Mouse (Mus musculus) limb, embryonic 14.5 days (tissue): ENCODE measurements at regions not wholly inside any gene's neighbourhood (a gene's known extent, or its start where the extent isn't known, plus 50 kb on each side); places are given as distances from the start of the nearest gene placed in this dataset.
A peak's percentile ranks its signal among the peaks of the same experiment; 100 is the strongest.

ENCODE experiments used
- ATAC-seq: fragments of 200-750 bp; cut with Nextera tagmentation; 2 replicates; pipeline ENCODE4 v1.8.0; 2017; ENCODE audit warnings: low read depth, moderate number of reproducible peaks, moderate TSS enrichment; ENCODE audit not compliant: low FRiP score
- DNase-seq: peaks from one replicate; pipeline ENCODE4 v3.0.0-alpha.2; 2015; ENCODE audit warnings: low spot score
- H3K27ac ChIP-seq: fragments of 300-500 bp; sonication (generic); replicated peaks from 2 replicates; pipeline ENCODE4 v1.5.1; 2014; ENCODE audit warnings: low read depth, mild to moderate bottlenecking, low read length, moderate library complexity, mixed read lengths
- H3K27me3 ChIP-seq: fragments of 300-500 bp; sonication (generic); 2 replicates; pipeline ENCODE4 v1.6.1; 2014; ENCODE audit warnings: low read length, mixed read lengths; ENCODE audit not compliant: control insufficient read depth, insufficient read depth
- H3K36me3 ChIP-seq: fragments of 300-500 bp; sonication (generic); 2 replicates; pipeline ENCODE4 v1.6.1; 2014; ENCODE audit warnings: mild to moderate bottlenecking, low read length, moderate library complexity, mixed read lengths; ENCODE audit not compliant: control insufficient read depth, insufficient read depth
- H3K4me1 ChIP-seq: fragments of 300-500 bp; sonication (generic); 2 replicates; pipeline ENCODE4 v1.6.1; 2014; ENCODE audit warnings: antibody characterized with exemption, low read length, mixed read lengths; ENCODE audit not compliant: control insufficient read depth, insufficient read depth
- H3K4me2 ChIP-seq: fragments of 300-500 bp; sonication (generic); replicated peaks from 2 replicates; pipeline ENCODE4 v1.6.1; 2014; ENCODE audit warnings: low read depth, mild to moderate bottlenecking, low read length, moderate library complexity; ENCODE audit not compliant: severe bottlenecking
- H3K4me3 ChIP-seq: fragments of 300-500 bp; sonication (generic); replicated peaks from 2 replicates; pipeline ENCODE4 v1.5.1; 2014; ENCODE audit warnings: low read length
- H3K9ac ChIP-seq: fragments of 300-500 bp; sonication (generic); 2 replicates; pipeline ENCODE4 v1.6.1; 2014; ENCODE audit warnings: mild to moderate bottlenecking, low read depth, low read length, moderate library complexity; ENCODE audit not compliant: severe bottlenecking
- H3K9me3 ChIP-seq: fragments of 300-500 bp; sonication (generic); 2 replicates; pipeline ENCODE4 v1.6.1; 2016; ENCODE audit warnings: low read length; ENCODE audit not compliant: control insufficient read depth
- POLR2A ChIP-seq: fragments of 200-500 bp; IDR thresholded peaks from 2 replicates; pipeline ENCODE4 v1.8.0; 2012; ENCODE audit warnings: inconsistent platforms, mild to moderate bottlenecking, moderate library complexity, borderline replicate concordance; ENCODE audit not compliant: insufficient read depth, insufficient read length; ENCODE audit errors: extremely low read depth
- WGBS: fragments of 180-500 bp; shearing (Covaris S2); extraction: QIAGEN DNeasy Blood & Tissue Kit; methylation state at CpG from one replicate; pipeline ENCODE4 v1.1.7; 2014; 5-methylcytosine and 5-hydroxymethylcytosine counted together

GRCm38 (mm10) chr8:25440391-25441056 is 616.4 kb upstream of the Adam5 start:
- DNase-seq (peak; percentile 74), ATAC-seq (peak; percentile 76)
- WGBS: 10% methylated on average over 11 of the region's 13 CpGs
- Histone ChIP-seq H3K9ac (peak overlapping the region; percentile 42), H3K27ac (peak overlapping the region; percentile 92), H3K4me2 (peak overlapping the region; percentile 43), H3K27me3 (no peaks in the 10 kb centered on the region), H3K4me3 (peak overlapping the region; percentile 10; the same call in 1 of the 2 replicates), H3K36me3 (no peaks in the 10 kb centered on the region), H3K9me3 (no peaks in the 10 kb centered on the region), H3K4me1 (peaks cover 31% of the 10 kb centered on the region)
- TF ChIP-seq POLR2A: peak; percentile 30; the same call in 1 of the 2 replicates

GRCm38 (mm10) chr8:25439971-25440370 is 615.8 kb upstream of the Adam5 start:
- H3K27ac ChIP-seq: peak overlapping the region; percentile 92
- 0 out of 2 replicates have a peak, but pooled peaks have one; percentile 7 for ATAC-seq
- peaks cover 31% of the 10 kb centered on the region for H3K4me1 ChIP-seq
- H3K9ac ChIP-seq: peak overlapping the region; percentile 42; the same call in 1 of the 2 replicates
- H3K4me2 ChIP-seq: peak overlapping the region; percentile 43
- H3K36me3 ChIP-seq: no peaks in the 10 kb centered on the region
- DNase-seq: no peak
- no peak for TF ChIP-seq POLR2A
- H3K9me3 ChIP-seq: no peaks in the 10 kb centered on the region
- 35% methylated on average over 12 of the region's 12 CpGs for WGBS
- H3K27me3 ChIP-seq: no peaks in the 10 kb centered on the region
- no peak overlapping the region for H3K4me3 ChIP-seq

DNA sequence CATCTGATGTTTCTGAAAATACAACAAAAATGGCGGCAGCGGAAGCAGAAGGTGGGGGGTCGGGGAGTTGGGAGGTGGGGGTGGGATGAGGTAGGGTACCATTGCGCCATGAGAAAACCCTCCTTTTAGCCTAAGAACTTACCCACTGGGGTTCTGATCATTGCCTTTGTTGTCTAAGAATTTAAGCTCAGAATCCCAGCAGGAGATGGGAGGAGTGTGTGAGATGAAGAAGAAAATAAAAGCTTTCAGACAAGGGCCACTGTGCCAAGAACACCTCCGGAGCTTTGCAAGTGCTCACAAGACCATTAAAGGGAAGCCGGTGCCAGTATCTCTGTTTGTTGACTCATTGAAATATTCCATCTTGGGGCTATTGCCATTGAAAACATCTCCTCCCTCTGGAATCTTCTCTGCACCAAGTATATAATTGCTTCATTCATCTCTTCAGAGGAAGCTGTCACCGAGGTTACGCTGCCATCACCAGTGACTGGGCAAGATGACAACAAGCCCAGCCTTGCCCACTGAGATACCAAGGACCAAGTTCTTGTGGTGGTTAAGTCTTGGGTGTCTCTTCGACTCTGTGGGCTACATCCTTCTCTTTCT is 614.0 kb upstream of the Adam5 start:
- Histone ChIP-seq H3K27ac (no peak overlapping the region), H3K4me3 (no peak overlapping the region), H3K4me2 (no peak overlapping the region), H3K9me3 (no peaks in the 10 kb centered on the region), H3K27me3 (no peaks in the 10 kb centered on the region), H3K36me3 (no peaks in the 10 kb centered on the region), H3K4me1 (peaks cover 31% of the 10 kb centered on the region), H3K9ac (no peak overlapping the region)
- ATAC-seq: no peak
- 86% methylated on average over 9 of the region's 9 CpGs for WGBS
- no peak for TF ChIP-seq POLR2A
- no peak for DNase-seq

- H3K4me1 ChIP-seq: peaks cover 31% of the 10 kb centered on the region
- H3K27ac ChIP-seq: no peak overlapping the region
- H3K27me3 ChIP-seq: no peaks in the 10 kb centered on the region
- no peaks in the 10 kb centered on the region for H3K36me3 ChIP-seq
- no peak for TF ChIP-seq POLR2A
- DNase-seq (no peak), ATAC-seq (no peak)
- no peaks in the 10 kb centered on the region for H3K9me3 ChIP-seq
- no peak overlapping the region for H3K4me2 ChIP-seq
- no peak overlapping the region for H3K9ac ChIP-seq
- 54% methylated on average over 4 of the region's 4 CpGs for WGBS
- no peak overlapping the region for H3K4me3 ChIP-seq
Measured at GRCm38 (mm10) chr8:25437178-25437577, 613.0 kb upstream of the Adam5 start.

DNA sequence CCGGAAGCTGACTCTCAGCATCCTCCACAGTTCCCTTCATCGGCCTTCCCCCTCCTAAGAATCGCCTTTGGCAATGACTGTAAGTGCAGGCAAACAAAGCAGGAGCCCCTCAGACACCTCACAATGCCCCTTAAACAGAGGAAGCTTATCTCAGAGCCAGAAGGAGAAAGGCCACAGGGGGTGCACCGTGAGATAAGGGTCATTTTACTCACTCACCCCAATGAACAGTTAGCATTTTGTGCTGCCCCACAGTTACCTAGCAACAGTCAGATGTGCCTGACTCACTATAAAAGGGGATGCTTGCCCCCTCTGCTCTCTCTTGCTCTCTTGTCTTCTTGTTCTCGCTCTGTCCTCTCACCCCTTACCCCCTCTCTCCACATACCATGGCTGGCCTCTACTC is 606.4 kb upstream of the Adam5 start:
- DNase-seq (no peak), ATAC-seq (no peak)
- Histone ChIP-seq H3K4me2 (no peak overlapping the region), H3K36me3 (no peaks in the 10 kb centered on the region), H3K9ac (no peak overlapping the region), H3K9me3 (0 out of 2 replicates have a peak, but pooled peaks cover 6% of the 10 kb centered on the region), H3K27ac (no peak overlapping the region), H3K4me3 (no peak overlapping the region), H3K4me1 (peaks cover 7% of the 10 kb centered on the region), H3K27me3 (no peaks in the 10 kb centered on the region)
- no peak for TF ChIP-seq POLR2A
- WGBS: 44% methylated on average over 5 of the region's 5 CpGs
